Comparison of ENCODE assay signal across 8 mouse cellular contexts in the genomic region with DNA sequence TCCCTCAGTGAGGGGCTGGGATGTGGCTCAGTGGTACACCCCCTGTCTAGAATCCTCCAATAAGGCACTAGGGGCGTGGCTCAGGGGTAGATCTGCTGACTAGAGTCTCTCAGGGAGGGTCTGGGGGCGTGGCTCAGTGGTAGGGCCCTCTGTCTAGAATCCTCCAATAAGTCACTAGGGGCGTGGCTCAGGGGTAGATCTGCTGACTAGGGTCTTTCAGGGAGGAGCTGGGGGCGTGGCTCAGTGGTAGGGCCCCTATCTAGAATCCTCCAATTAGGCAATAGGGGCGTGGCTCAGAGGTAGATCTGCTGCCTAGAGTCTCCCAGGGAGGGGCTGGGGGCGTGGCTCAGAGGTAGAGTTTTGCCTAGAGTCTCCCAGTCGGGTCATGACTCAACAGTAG. TPM values are rescaled to one million over a fixed set of nuclear protein-coding genes. Genes with fewer than 3 reads are reported as not detected.
DNase-seq lines count a peak whose midpoint lies in the region; ATAC-seq and TF ChIP-seq lines count a peak whose summit lies in the region.

No protein-coding gene starts in this region.

- H3K9me3 ChIP-seq in kidney, postnatal 0 days (replicated peaks; ENCODE audit: low read length), result no peaks in the 10 kb centered on the region

- 3% methylated on average over 7 of the region's 7 CpGs for WGBS in kidney, postnatal 0 days

- H3K9ac ChIP-seq in kidney, postnatal 0 days (ENCODE audit: low read depth, low read length), result no peak overlapping the region

- no peak overlapping the region for H3K4me2 ChIP-seq in kidney, postnatal 0 days (ENCODE audit: low read length)

- no peak overlapping the region for H3K4me3 ChIP-seq in kidney, postnatal 0 days (replicated peaks; ENCODE audit: low read depth, low read length)

- no peaks in the 10 kb centered on the region for H3K36me3 ChIP-seq in kidney, postnatal 0 days (ENCODE audit: insufficient read depth, low read length)

- H3K27ac ChIP-seq in kidney, postnatal 0 days, result no peak overlapping the region

- H3K4me1 ChIP-seq in kidney, postnatal 0 days (replicated peaks; ENCODE audit: insufficient read depth, low read length), result no peaks in the 10 kb centered on the region; the same call in none of the 2 replicates

- H3K27me3 ChIP-seq in kidney, postnatal 0 days (ENCODE audit: insufficient read depth, low read length), result peaks cover 15% of the 10 kb centered on the region; the same call in 1 of the 2 replicates

- peak; percentile 21 for ATAC-seq in kidney, postnatal 0 days (replicated peaks; ENCODE audit: low FRiP score, low read depth)

- no peak for TF ChIP-seq CTCF in kidney, postnatal 0 days (IDR thresholded peaks at IDR 0.05; ENCODE audit: low read depth)

- intact Hi-C loops in gastrocnemius, postnatal 14 days (cut with DNase I; ENCODE audit: low total_unique reads), result no loop called here

- DNase-seq in kidney, postnatal 0 days (ENCODE audit: low spot score), result peak; percentile 57
- no peak for DNase-seq in kidney, adult 9 months
- DNase-seq in brain, adult 2 months (ENCODE audit: low read depth, low spot score), result peak; percentile 76
- peak; percentile 68 for DNase-seq in forelimb bud, embryonic 11.5 days (ENCODE audit: low read depth, low spot score)
- peak; percentile 84 for DNase-seq in mesoderm, embryonic 11.5 days (ENCODE audit: low read depth, low spot score)
- no peak for DNase-seq in layer of hippocampus, postnatal 25 days (ENCODE audit: extremely low spot score in 1 of 2, low spot score in 1 of 2)
- DNase-seq in B cell, adult 2 months, result no peak
- no peak for DNase-seq in gastrocnemius, postnatal 14 days

RNA-seq across cellular contexts. Expression of a gene that starts 4.6 kb away (rescaled TPM):
- 0.26 and 0.42 TPM in 2 replicates for polyA plus RNA-seq in kidney, postnatal 0 days (2015; fragmentation: Nextera tagmentation; extraction: Ambion mirVana)
- 100 to 1,000 TPM; 322 to 333 TPM for total RNA-seq in layer of hippocampus, postnatal 25 days (2021)
- total RNA-seq in gastrocnemius, postnatal 14 days (2021), result 1 to 10 TPM in 1 of 2 experiments, under 1 TPM in 1; 0.51 to 1.3 TPM

RNA-seq across cellular contexts. Expression of a gene that starts 31.8 kb away (rescaled TPM):
- 5.4 and 5.8 TPM in 2 replicates for polyA plus RNA-seq in kidney, postnatal 0 days (2015; fragmentation: Nextera tagmentation; extraction: Ambion mirVana)
- 10 to 100 TPM; 10.9 to 13.2 TPM for total RNA-seq in layer of hippocampus, postnatal 25 days (2021)
- total RNA-seq in gastrocnemius, postnatal 14 days (2021), result not detected

RNA-seq across cellular contexts. Expression of a gene that starts 34.4 kb away (rescaled TPM):
- 51.1 and 52.4 TPM in 2 replicates for polyA plus RNA-seq in kidney, postnatal 0 days (2015; fragmentation: Nextera tagmentation; extraction: Ambion mirVana)
- total RNA-seq in layer of hippocampus, postnatal 25 days (2021), result 100 to 1,000 TPM; 102 to 107 TPM
- total RNA-seq in gastrocnemius, postnatal 14 days (2021), result 10 to 100 TPM; 60.2 to 73.5 TPM

RNA-seq across cellular contexts. Expression of a gene that starts 47.8 kb away (rescaled TPM):
- 1.3 and 1.4 TPM in 2 replicates for polyA plus RNA-seq in kidney, postnatal 0 days (2015; fragmentation: Nextera tagmentation; extraction: Ambion mirVana)
- total RNA-seq in layer of hippocampus, postnatal 25 days (2021), result 1 to 10 TPM; 3.8 to 4.1 TPM
- not detected for total RNA-seq in gastrocnemius, postnatal 14 days (2021)

RNA-seq across cellular contexts. Expression of a gene that starts 49.5 kb away (rescaled TPM):
- polyA plus RNA-seq in kidney, postnatal 0 days (2015; fragmentation: Nextera tagmentation; extraction: Ambion mirVana), result 3.3 and 3.5 TPM in 2 replicates
- 10 to 100 TPM; 91.3 to 92.1 TPM for total RNA-seq in layer of hippocampus, postnatal 25 days (2021)
- under 1 TPM; 0.35 to 0.49 TPM for total RNA-seq in gastrocnemius, postnatal 14 days (2021)

Comparison
In these comparisons a context has a peak if more than half of its experiments do, and no peak if none do; other contexts are left out.
1. DNase-seq: peak in kidney, postnatal 0 days (single experiment), brain, adult 2 months (single experiment), forelimb bud, embryonic 11.5 days (single experiment) and mesoderm, embryonic 11.5 days (single experiment); none in kidney, adult 9 months (single experiment), layer of hippocampus, postnatal 25 days (0 of 2), B cell, adult 2 months (0 of 2) and gastrocnemius, postnatal 14 days (single experiment).
2. RNA of a gene that starts 4.6 kb away (total RNA-seq): 322 to 333 TPM in layer of hippocampus, postnatal 25 days; 0.51 to 1.3 TPM in gastrocnemius, postnatal 14 days; every median in the first group is over 100 times any median in the second.
3. RNA of a gene that starts 31.8 kb away (total RNA-seq): 10.9 to 13.2 TPM in layer of hippocampus, postnatal 25 days; not detected in gastrocnemius, postnatal 14 days; every median in the first group is over 10 times any median in the second.